19 mouse cellular contexts compared by ENCODE assay signal in genomic region chr14:98971921-98972320, GRCm38 (mm10). TPM values are rescaled to one million over a fixed set of nuclear protein-coding genes. Genes with fewer than 3 reads are reported as not detected.
DNase-seq lines count a peak whose midpoint lies in the region; ATAC-seq lines count a peak whose summit lies in the region.
"Had no signal": no experiment of that assay in that cellular context is flagged by ENCODE, and none has a peak within 500 bp of the region (broad histone marks: within the 10 kb centered on the region; RNA-seq: fewer than 3 reads in every experiment).

No protein-coding gene starts in this region.

- H3K4me1 ChIP-seq in hindbrain, embryonic 11.5 days (replicated peaks; ENCODE audit: control insufficient read depth, insufficient read depth, low read length): no peaks in the 10 kb centered on the region
- H3K4me1 ChIP-seq in hindbrain, embryonic 12.5 days: peaks cover 3% of the 10 kb centered on the region; the same call in 1 of the 2 replicates
- no peaks in the 10 kb centered on the region for H3K4me1 ChIP-seq in midbrain, embryonic 11.5 days (ENCODE audit: control insufficient read depth, insufficient read depth, low read length)
- H3K4me1 ChIP-seq in midbrain, embryonic 10.5 days: peaks cover 9% of the 10 kb centered on the region
- H3K4me1 ChIP-seq: hindbrain, embryonic 15.5 days had no signal

- H3K27me3 ChIP-seq in hindbrain, embryonic 11.5 days (ENCODE audit: control insufficient read depth, insufficient read depth, low read length): no peaks in the 10 kb centered on the region
- no peaks in the 10 kb centered on the region for H3K27me3 ChIP-seq in hindbrain, embryonic 12.5 days
- H3K27me3 ChIP-seq in midbrain, embryonic 11.5 days (ENCODE audit: control insufficient read depth, insufficient read depth, low read length): no peaks in the 10 kb centered on the region
- no peaks in the 10 kb centered on the region for H3K27me3 ChIP-seq in midbrain, embryonic 10.5 days (ENCODE audit: low read depth, poor library complexity, severe bottlenecking)
- H3K27me3 ChIP-seq: heart, embryonic 13.5 days; hindbrain, embryonic 15.5 days had no signal

- no peak overlapping the region for H3K9ac ChIP-seq in hindbrain, embryonic 11.5 days (ENCODE audit: low read depth, low read length)
- H3K9ac ChIP-seq in hindbrain, embryonic 12.5 days: no peak overlapping the region
- no peak overlapping the region for H3K9ac ChIP-seq in midbrain, embryonic 11.5 days (ENCODE audit: low read length)
- H3K9ac ChIP-seq: heart, embryonic 13.5 days; hindbrain, embryonic 15.5 days had no signal

- 40% methylated on average over 4 of the region's 4 CpGs for WGBS in hindbrain, embryonic 11.5 days
- WGBS in hindbrain, embryonic 12.5 days: 34% methylated on average over 4 of the region's 4 CpGs
- WGBS in midbrain, embryonic 11.5 days: 30% methylated on average over 4 of the region's 4 CpGs
- whole genome bisulfite sequencing in midbrain, embryonic 10.5 days: 35% methylated on average over 4 of the region's 4 CpGs

- ATAC-seq in hindbrain, embryonic 11.5 days (ENCODE audit: low FRiP score): no peak
- no peak for ATAC-seq in hindbrain, embryonic 12.5 days (ENCODE audit: low FRiP score)
- ATAC-seq in midbrain, embryonic 11.5 days (ENCODE audit: low FRiP score): peak; percentile 70; the same call in 1 of the 2 replicates
- ATAC-seq: intestine, postnatal 0 days had no signal

- no peaks in the 10 kb centered on the region for H3K36me3 ChIP-seq in hindbrain, embryonic 11.5 days (ENCODE audit: control insufficient read depth, insufficient read depth, low read length)
- no peaks in the 10 kb centered on the region for H3K36me3 ChIP-seq in hindbrain, embryonic 12.5 days
- H3K36me3 ChIP-seq in midbrain, embryonic 11.5 days (ENCODE audit: control insufficient read depth, insufficient read depth, low read length): no peaks in the 10 kb centered on the region
- H3K36me3 ChIP-seq in midbrain, embryonic 10.5 days: no peaks in the 10 kb centered on the region
- H3K36me3 ChIP-seq: heart, embryonic 13.5 days; hindbrain, embryonic 15.5 days had no signal

- no peak overlapping the region for H3K4me3 ChIP-seq in hindbrain, embryonic 11.5 days (ENCODE audit: low read depth, low read length)
- no peak overlapping the region for H3K4me3 ChIP-seq in hindbrain, embryonic 12.5 days
- no peak overlapping the region for H3K4me3 ChIP-seq in midbrain, embryonic 11.5 days (ENCODE audit: low read depth, low read length)
- H3K4me3 ChIP-seq in midbrain, embryonic 10.5 days: no peak overlapping the region
- H3K4me3 ChIP-seq: heart, embryonic 13.5 days; hindbrain, embryonic 15.5 days had no signal

- peak; percentile 48 for DNase-seq in embryo, embryonic 10.5 days (ENCODE audit: low spot score)
- DNase-seq in embryo, embryonic 10 days (ENCODE audit: low spot score): no peak
- DNase-seq in hindbrain, embryonic 11.5 days (ENCODE audit: low spot score): peak; percentile 26
- DNase-seq in midbrain, embryonic 11.5 days (ENCODE audit: low spot score, missing footprints): no peak
- DNase-seq in midbrain, embryonic 10.5 days (ENCODE audit: low spot score): no peak
- DNase-seq in retina, embryonic 14.5 days (ENCODE audit: low spot score): peak; percentile 38
- no peak for DNase-seq in urinary bladder, adult 18-20 months (ENCODE audit: low spot score in 2 of 2)
- DNase-seq: adrenal gland, postnatal 14 days; cerebellum, adult 9-10 months; gastrocnemius, postnatal 36 days; left cerebral cortex, postnatal 4 days; lung, adult 18-20 months; spleen, adult 18-20 months; thymus, postnatal 14 days had no signal

- H3K4me2 ChIP-seq in hindbrain, embryonic 11.5 days (replicated peaks; ENCODE audit: low read depth, low read length): no peak overlapping the region
- H3K4me2 ChIP-seq in hindbrain, embryonic 12.5 days (replicated peaks): no peak overlapping the region
- H3K4me2 ChIP-seq in midbrain, embryonic 11.5 days: no peak overlapping the region
- H3K4me2 ChIP-seq: heart, embryonic 13.5 days; hindbrain, embryonic 15.5 days had no signal

- H3K9me3 ChIP-seq in hindbrain, embryonic 11.5 days (ENCODE audit: control insufficient read depth, low read length): no peaks in the 10 kb centered on the region
- H3K9me3 ChIP-seq in hindbrain, embryonic 12.5 days (replicated peaks): no peaks in the 10 kb centered on the region
- H3K9me3 ChIP-seq in midbrain, embryonic 11.5 days (ENCODE audit: control insufficient read depth, low read length): no peaks in the 10 kb centered on the region
- H3K9me3 ChIP-seq in midbrain, embryonic 10.5 days (replicated peaks): no peaks in the 10 kb centered on the region
- H3K9me3 ChIP-seq: heart, embryonic 13.5 days; hindbrain, embryonic 15.5 days had no signal

- no peak overlapping the region for H3K27ac ChIP-seq in hindbrain, embryonic 11.5 days (ENCODE audit: low read depth, low read length)
- no peak overlapping the region for H3K27ac ChIP-seq in hindbrain, embryonic 12.5 days
- H3K27ac ChIP-seq in midbrain, embryonic 11.5 days (ENCODE audit: low read depth, low read length): no peak overlapping the region
- no peak overlapping the region for H3K27ac ChIP-seq in midbrain, embryonic 10.5 days (replicated peaks)
- H3K27ac ChIP-seq: heart, embryonic 13.5 days; hindbrain, embryonic 15.5 days; macrophage had no signal

RNA-seq across cellular contexts. Expression of gene Rpl36a-ps1, which starts 22.2 kb away (rescaled TPM):
- polyA plus RNA-seq in hindbrain, embryonic 11.5 days (2014; fragmentation: Nextera tagmentation; extraction: Ambion mirVana): 0.64 and 1.2 TPM in 2 replicates
- polyA plus RNA-seq in hindbrain, embryonic 12.5 days (2016; fragmentation: Nextera tagmentation; extraction: Ambion mirVana): 1.6 TPM in 1 of 2 replicates, not detected in the other
- polyA plus RNA-seq in midbrain, embryonic 11.5 days (2014; fragmentation: Nextera tagmentation; extraction: Ambion mirVana): 0.76 and 2.0 TPM in 2 replicates
- polyA plus RNA-seq in midbrain, embryonic 10.5 days (2016; fragmentation: Nextera tagmentation; extraction: Ambion mirVana): 0.44 TPM in 1 of 2 replicates, not detected in the other
- polyA plus RNA-seq: hindbrain, embryonic 15.5 days had no signal

Comparison
In these comparisons a context has a peak if more than half of its experiments do, and no peak if none do; other contexts are left out.
1. DNase-seq: peak in embryo, embryonic 10.5 days (single experiment), hindbrain, embryonic 11.5 days (single experiment) and retina, embryonic 14.5 days (single experiment); none in embryo, embryonic 10 days (single experiment), midbrain, embryonic 11.5 days (single experiment), midbrain, embryonic 10.5 days (single experiment) and urinary bladder, adult 18-20 months (0 of 2).